Mouse (Mus musculus): ENCODE measurements around the gene Col24a1.
A peak's percentile ranks its signal among the peaks of the same experiment; 100 is the strongest.

The Col24a1 gene

DNA sequence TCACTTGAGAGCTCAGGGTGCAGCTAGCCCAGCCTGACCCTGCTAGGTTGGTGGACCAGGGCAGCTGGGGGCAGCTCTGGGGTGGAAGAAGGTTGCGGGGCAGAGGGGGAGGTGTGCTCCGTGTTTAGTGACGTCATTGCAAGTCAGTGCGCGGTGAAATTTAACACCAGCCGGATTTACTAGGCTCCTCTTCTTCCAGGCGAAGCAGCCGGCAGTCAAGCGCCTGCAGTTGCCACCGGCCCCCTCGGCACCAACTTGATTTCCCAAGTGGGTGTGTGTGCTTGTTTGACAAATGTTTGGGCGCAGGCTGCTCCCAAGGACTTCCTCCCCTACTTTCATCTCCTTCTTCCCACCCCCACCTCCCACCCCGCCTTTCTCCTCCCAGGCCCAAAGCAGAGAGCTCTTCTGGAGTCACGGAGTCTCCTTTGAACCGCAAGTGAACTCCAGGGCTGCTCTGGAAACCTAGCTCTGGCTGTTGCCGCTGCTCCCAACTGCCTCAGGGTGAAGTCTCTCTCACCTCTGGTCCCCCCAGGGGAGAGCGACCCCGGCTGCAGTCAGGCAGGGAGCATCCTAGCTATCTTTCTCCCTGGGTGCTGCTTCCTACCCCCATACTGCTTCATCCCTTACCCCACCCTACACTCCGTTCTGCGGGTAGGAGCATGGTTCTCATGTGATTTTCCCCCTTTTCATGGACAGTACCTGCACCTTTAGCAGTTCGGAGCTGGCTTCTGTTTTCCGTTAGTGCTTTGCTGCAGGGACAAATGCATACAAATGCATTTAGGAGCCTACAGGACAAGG lies at the start of gene Col24a1:
Col24a1 (plus strand) TSS at position 136 of the 798 bp plus-strand sequence.
- peak; percentile 30 for DNase-seq (ENCODE audit: extremely low spot score, low read depth, low spot score)

DNA sequence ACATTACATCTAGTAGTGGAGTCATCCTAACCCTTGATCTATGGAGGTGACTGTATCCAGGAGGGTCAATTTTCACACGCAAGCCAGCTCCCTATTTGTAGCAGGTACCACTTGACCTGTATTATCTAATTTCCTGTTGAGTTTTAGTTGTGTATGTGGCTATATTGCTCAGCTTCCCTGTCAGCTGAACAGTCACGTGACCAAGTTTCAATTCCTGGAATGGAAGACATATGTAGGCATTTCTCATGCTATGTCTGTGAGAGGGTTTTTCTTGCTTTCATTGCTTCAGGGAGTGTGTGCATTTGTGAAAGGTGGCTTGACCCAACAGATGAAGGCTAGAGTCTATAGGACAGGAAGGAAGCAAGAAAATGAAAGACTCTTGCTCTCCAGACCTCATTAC lies 44.2 kb upstream of the Col24a1 start:
- DNase-seq (ENCODE audit: extremely low spot score, low read depth, low spot score): no peak

DNA sequence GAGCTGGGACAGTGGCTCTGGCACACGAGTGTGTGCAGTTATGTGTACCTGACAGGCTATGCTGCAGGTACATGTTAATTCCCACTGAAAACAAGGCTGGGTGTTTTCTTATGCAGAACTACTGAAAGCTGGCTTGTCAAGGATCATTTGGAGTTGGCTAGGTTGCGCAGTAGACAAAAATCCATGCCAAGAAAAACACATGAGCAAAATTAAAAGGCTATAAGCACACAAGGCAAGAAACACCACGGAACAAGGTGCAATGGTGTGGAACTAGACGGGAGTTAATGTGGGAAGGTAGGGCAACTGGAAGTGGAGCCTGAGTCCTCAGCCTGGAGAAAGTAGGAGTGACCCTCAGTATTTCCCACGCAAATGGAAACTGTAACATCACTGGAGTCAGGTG lies 39.2 kb upstream of the Col24a1 start:
- no peak for DNase-seq (ENCODE audit: extremely low spot score, low read depth, low spot score)

DNA sequence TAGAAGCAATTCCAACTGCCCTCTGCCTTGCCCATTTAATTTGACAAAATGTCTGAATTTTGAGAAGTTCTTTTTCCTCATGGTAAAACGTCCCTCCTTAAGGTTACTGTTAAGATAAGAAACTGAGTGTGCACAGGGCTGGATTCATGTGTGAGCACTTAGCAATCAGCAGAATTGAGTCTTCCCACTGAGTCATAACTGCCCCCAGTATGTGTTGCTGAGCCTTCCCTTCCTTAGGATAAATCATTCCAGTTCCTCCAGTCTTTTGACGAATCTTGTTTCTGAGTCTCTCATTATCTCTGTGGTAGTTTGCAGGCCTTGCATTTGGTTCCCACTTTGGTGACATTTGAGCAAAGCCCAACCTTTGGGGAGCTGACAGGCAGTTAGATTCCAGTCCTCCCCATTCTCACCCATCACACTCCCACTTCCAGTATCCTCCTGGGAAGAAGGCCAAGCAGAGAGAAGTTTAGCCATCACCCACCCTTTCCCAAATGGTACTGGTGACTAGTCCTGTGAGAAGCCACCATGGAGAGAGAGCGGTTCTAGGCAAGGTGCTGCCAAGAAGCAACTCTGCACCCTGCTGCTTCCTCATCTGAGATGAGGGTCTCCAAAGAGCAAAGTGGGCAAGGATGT lies 37.4 kb upstream of the Col24a1 start:
- DNase-seq (ENCODE audit: extremely low spot score, low read depth, low spot score): no peak

DNA sequence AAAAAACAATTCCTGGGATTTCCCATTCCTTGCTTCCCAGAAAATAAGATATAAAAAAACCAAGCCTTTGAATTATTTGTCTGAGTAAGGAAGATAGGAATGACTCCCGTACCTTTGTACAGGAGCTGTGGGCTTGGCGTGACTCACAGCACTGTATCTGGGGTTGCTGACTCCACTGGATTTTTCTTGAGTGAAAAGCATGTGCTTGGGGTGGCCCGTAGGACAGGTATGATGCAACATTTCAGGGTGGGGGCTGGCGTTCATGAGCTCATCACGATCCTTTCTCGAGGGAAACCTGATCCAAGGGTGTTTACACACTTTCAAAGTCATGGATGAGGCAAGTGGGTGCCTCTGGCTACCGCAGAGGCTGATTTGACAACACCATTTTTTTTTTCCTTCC lies 35.6 kb upstream of the Col24a1 start:
- DNase-seq (ENCODE audit: extremely low spot score, low read depth, low spot score): no peak

DNA sequence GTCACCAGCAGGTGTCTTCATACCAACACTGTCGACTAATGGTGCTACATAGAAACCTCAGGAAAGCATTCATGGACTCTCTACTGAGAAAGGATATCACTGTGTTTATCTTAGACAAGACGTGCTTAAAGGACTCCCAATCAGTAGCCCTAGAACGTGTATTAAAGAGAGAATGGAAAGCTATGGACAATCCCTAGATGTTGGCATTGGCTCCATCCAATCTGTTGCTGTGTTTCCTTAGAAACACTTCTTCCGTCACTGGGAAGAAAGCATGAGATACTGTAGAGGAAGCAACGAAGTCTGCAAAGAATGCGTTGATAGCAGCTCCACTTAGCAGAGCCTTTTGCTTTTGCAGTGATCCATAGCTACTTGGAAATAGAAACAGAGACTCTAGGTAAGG lies 32.6 kb upstream of the Col24a1 start:
- DNase-seq (ENCODE audit: extremely low spot score, low read depth, low spot score): no peak

DNA sequence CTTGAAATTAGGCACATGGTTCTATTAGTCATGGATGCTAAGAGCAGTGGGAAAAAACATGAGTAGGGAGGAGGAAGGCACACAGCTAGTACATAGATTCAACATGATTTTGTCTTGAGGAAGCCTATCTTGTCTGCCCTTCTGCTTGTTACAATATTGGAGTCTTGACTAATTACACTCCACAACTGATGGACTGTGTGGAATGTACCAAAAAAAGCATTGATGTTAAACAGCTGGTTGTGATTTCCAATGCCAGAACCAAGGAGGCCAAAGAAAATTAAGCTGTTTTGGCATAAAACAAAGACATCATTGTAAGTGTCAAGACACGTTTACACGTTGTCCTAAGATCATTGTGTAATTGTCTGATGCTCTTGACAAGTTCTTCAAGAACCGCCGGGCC lies 29.1 kb upstream of the Col24a1 start:
- DNase-seq (ENCODE audit: extremely low spot score, low read depth, low spot score): no peak

DNA sequence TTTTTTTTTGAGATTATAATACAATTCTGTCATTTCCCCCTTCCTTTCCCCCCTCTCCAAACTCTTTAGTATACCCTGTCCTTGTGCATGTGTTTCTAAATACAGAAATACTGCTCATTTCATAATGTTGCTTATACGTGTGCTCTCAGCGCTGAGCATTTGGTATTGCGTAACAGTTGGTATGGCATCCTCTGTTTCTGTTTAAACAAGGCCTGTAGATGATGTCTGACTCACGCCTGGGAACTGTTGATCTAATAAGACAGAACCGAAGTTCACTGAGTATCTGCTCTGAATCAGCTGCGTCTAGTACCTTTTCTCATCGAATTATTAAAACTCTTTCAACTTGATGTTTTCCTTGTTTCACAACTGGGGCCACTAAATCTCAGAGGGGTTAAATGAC lies 24.2 kb upstream of the Col24a1 start:
- no peak for DNase-seq (ENCODE audit: extremely low spot score, low read depth, low spot score)

DNA sequence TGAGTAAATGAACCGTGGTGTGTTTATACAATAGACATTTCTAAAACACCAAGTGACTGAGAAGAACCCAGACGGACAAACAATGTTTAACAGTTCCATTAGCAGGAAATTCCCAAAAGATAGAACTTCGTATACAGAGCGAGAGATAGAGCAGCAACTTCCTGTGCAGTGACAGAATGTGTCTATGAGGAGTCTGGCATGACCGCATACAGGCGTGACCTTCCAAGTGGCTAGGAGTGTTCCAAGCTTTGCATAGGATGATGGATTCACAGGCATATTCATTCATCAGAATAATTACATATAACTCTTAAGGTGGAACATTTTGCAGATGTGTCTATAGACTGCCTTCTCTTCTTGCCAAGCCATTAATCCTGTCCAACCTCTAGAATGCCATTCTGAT lies 18.1 kb upstream of the Col24a1 start:
- no peak for DNase-seq (ENCODE audit: extremely low spot score, low read depth, low spot score)

DNA sequence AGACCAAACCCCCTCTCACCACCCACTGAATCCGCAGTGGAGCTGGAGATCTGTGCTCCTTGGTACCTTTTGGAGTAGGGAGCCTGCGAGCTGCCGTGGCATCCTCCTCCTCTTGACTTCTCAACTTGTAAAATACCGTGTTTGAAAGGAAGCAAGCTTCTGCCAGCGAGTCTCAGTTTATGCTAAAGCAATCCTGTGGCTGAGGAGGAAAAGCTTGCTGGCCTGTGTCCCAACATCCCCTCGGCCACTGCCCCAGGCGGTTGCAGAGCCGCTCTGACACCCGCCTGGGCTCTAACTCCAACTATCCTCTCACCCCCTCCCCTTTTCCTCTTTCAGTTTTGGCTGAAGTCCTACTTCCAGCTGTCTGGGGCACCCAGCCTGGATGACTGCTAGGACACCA lies 935 bp downstream of the Col24a1 start:
- no peak for DNase-seq (ENCODE audit: extremely low spot score, low read depth, low spot score)

DNA sequence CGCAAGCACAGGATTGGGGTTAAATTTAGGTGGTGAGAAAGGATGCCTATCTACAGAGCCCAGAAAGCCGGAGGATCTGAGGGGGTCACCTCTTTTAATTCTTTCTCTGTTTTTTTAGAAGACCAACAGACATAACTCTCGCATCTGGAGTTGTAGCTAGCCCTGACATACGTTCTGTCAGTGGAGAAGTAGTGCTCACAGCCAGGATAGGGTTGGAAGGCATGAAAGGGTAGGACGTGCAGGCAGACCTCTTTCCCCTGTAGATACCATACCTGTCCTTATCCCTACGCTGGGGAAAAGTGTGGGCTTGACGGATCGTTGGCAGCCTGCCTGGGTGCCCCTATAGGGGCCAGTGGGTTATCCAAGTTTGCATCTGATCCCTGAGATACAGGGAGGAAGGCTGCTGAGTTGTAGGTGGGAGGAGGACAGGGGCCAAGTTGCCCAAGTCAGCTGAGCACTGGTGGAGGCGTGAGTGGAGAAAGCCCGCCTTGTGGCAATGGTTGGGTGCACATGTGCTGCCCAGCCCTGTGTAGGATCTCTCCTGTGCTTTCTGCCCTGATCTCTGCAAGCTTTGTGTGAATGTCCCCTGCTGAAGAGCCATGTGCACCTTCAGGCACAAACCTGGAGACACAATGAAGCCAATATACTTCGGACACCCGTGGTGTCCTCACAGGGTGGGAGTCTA lies 1.5 kb downstream of the Col24a1 start:
- DNase-seq (ENCODE audit: extremely low spot score, low read depth, low spot score): no peak

DNA sequence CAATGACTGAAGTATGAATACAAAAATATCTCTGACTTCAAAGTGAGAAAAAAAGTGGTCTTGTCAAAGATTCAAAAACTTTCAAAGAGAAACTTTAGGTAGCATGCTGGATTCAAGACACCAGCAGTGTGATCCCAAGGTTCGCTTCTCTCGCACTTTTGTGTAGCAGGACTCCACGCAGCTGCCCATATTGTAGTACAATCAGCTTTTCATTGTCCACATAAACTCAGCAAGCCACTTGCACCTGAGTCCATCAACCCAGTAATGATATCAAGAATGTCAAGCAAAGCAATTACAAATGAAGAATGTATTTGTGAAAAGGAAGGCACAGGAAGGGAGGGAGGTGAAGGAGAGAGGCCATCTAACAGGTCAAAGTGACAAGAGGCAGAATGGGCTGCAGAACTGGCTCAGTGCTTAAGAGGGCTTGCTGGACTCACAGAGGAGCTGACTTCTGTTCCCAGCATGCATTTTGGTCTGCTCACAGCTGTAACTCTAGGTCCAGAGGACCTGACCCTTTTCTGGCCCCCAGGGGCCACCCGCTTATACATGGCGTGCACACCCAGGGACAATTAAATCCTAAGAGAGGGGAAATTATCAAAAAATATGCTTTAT lies 7.8 kb downstream of the Col24a1 start:
- DNase-seq (ENCODE audit: extremely low spot score, low read depth, low spot score): no peak

DNA sequence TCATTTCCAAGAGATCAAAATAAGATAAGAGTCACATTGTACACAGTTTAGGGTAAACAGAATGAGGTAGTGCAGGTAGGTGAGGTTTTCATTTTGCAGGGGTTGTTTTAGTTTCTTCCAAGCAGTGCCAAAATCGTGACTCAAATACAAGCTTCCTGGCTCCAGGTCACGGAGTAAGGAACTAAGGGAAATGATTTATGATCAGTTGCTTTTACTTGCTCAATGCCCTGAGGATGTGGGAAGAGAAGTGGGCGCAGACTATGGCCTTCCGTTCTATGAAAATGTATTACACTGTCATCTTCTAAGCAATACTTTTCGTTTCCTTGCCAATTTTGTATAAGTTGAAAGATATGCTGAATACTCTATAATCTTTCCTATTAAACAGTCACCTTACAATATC lies 13.0 kb downstream of the Col24a1 start:
- no peak for DNase-seq (ENCODE audit: extremely low spot score, low read depth, low spot score)

DNA sequence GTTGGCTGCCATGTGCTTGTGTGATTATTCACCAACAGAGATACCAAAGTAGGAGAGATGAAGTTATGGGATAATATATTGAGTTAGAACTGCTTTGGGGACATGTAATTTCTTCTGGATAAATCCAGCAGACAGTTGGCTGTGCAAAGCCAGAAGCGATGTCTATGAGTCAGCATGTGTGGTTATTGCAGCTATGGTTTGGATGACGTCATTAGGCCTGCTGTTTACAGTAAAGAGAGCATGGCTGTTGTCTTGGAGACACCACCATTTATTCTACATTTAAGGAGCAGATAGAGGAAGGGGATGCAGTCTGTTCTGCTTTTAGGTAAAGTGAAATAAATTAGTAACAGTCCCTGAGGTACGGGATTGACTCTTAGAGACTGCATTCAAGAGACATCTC lies 14.9 kb downstream of the Col24a1 start:
- DNase-seq (ENCODE audit: extremely low spot score, low read depth, low spot score): no peak

DNA sequence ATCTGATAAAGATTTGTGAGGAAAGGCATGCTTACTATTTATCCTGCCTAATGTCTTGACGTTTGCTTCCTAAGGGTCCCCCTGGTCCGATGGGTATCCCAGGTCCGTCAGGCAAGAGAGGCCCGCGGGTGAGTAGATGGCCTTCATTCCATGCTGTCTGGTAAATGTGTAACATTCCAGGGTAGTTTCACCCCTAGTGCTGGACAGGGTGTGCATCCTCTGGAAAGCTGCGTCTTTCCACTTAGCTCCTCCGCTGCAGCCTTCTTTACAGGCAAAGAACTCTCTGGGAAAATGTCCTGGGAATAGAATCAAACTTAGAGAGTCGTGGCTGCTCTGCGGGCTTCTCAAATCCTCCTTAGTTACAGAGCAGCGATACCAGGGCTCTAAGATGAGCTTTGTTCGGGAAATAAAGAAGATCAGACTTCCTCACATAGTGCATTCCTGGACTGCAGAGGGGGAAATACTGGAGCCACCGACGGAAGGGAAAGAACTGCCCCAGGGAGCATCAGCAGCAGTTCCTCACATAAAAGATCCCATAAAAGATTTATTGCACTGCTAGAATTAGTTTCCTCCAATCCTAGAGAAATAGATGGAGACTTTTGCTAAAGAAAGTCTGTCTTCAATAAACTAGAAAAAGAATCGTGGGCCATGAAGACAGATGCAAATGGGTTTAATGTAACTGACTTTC lies 28.5 kb downstream of the Col24a1 start:
- DNase-seq (ENCODE audit: extremely low spot score, low read depth, low spot score): no peak

DNA sequence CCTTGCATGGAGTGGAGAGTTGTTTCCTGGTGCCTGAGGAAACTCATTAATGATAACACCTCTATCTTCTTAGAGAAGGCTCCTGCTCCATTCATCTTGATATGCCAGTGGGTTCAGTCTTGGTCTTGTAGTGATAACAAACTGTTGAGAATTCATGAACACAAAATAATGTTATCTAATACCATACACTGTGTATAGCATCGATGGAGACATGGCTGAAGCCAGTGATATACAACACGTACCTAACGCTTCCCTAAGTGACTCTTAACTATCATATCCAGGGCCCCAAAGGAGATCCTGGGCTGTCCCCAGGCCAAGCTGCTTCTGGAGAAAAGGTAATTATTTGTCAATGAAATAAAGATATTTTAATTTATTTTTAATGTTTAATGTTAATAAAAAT lies 33.1 kb downstream of the Col24a1 start:
- no peak for DNase-seq (ENCODE audit: extremely low spot score, low read depth, low spot score)

DNA sequence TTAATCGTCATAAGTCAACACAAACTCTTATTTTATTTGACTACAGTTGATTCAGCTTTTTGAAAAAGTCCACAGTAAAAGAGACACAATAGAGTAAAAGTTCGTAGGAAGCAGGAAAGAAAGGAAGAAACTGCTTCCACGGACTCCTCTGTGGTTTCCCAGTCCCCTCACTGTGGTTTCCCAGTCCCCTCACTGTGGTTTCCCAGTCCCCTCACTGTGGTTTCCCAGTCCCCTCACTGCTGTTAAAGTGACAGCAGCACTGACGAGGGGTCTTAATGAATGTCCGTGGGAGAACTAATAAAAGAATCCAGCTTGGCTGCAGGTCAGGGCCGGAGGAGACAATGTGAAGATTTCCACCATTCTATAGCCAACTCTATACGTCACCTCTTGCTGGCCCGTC lies 39.4 kb downstream of the Col24a1 start:
- no peak for DNase-seq (ENCODE audit: extremely low spot score, low read depth, low spot score)

DNA sequence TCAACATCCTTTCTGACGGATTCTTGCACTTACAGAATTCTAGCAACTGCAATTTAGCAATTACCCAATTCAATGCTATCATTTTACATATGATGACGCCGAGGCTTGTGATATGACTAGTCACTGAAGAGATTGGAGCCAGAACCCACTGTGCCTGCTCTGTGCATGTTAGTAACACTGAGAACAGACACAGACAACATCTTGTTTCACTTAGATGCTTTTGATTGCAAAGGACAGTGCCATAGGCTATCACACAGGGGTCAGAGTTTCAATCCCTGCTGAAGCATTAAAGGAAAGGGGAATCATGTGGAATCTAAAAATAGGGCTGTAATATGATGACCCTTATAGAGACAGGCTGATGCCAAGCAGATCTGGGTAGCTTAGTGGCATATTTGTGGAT lies 41.8 kb downstream of the Col24a1 start:
- DNase-seq (ENCODE audit: extremely low spot score, low read depth, low spot score): no peak

DNA sequence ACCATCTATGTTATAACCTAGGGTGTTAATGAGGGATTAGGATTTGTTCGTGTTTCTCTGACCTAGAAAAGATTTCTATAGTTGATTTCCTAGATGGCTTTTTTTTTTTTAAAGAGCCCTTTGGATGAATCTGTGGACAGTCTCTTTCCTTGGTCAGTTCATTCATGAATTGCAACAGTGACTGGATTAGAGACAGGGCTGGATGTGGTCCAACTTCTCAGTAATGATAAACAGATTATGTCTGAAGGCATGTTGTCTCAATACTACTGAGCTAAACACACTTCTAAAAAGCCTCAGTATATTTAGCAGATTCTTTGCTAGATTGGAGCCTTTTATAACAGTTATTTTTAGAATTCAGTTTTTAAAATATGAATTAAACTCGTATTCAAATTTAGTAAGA lies 44.9 kb downstream of the Col24a1 start:
- DNase-seq (ENCODE audit: extremely low spot score, low read depth, low spot score): no peak

DNA sequence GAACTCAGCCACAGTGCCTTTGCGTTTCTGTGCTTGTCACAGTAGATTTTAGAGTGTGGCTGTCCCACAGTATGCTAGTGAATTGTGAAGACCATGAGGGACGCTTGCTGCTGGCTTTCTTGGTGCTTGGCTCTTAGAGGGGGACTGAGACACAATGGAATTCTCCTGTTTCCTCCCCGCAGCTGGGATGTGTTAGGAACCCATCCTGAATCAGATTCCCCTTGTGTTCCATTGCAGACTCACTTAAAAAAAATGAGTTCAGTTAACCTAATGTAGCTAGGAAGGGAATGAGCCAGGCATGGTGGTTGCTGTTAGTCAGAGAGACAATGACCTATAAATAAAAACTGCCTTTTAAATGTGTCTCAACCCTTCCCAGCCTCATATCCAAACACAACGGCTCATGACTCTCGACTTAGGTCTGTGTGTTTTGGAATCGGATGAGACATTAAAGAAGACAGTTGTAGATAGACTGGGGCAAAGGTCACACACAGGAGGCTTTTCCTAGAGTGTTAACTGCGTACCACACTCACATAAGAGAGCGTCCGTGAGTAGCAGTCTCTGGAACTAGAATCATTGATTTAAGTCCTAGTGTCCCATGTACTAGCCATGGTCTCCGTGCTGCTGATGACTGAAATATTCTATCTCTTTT lies 47.7 kb downstream of the Col24a1 start:
- DNase-seq (ENCODE audit: extremely low spot score, low read depth, low spot score): no peak

DNA sequence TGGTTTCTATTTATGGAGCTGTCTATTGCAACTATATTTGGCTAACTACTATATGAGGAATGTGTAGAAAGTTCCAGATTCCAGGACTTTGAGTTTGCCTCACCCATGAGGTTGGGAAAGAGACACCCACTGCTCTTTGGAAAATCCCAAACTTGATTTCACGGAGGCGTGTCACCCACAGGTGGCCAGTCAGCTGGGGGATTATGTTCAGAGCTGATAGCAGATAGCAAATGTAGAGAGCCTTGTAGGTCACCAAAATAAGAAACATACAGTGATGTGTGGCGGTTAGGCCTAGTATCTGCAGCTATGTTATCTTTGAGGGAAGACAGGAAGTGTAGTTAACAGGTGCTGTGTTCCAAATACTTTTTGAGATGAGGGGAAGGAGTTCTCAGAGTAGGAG lies 56.4 kb downstream of the Col24a1 start:
- no peak for DNase-seq (ENCODE audit: extremely low spot score, low read depth, low spot score)
